Mouse (Mus musculus): ENCODE measurements around the gene Kcnq1. TPM values are rescaled to one million over a fixed set of nuclear protein-coding genes. Genes with fewer than 3 reads are reported as not detected.

Gene Kcnq1
- polyA plus RNA-seq, 1 experiment from 2014 or later = 9.1 TPM

DNA sequence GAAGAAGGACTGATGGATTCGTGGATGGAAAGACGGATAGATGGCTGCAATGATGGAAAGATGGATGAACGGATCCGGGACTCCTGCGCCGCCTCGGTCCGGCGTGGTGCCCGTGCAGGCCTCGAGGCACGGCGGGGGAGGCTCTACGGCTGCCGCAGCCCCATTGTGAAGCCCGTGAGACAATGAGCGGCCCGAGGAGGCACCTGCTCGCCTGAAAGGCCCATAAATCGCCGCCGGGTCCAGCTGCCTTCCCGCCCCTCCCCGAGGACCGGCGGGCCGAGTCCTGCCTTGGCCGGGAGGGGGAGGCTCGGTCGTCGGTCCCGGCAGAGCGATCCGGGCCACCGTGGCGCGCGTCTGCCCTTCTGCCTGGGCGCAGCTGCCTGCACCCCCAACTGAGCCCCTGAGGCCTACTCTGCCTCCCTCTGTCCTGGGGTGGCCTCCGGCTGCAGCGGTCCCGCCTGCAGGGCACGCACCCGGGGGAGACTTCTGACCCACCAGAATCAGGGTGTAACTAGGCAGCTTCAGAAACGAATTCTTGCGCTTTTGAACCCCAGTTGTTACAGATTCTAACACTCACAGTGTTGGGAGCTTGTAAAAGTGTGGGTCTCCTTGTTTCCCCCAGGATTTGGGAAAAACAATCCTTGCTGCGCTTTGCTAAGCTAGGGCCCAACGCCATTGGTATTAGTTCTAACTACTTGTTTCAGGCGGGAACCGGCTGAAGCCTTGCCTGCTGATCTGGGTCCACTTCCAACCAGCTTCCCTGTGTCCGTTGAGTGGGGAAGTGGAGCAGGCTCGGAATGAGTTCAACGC lies 339.7 kb downstream of the Kcnq1 start:
- ATAC-seq (ENCODE audit: insufficient read depth, low FRiP score, low read depth) = no peak
- Histone ChIP-seq H3K27ac (no peak overlapping the region), H3K9me3 (no peaks in the 10 kb centered on the region), H3K4me1 (peaks cover 13% of the 10 kb centered on the region), H3K4me3 (replicated peaks) (peak overlapping the region; percentile 35), H3K36me3 (no peaks in the 10 kb centered on the region), H3K9ac (peak overlapping the region; percentile 49; the same call in 1 of the 2 replicates), H3K4me2 (peak overlapping the region; percentile 77), H3K27me3 (replicated peaks) (peaks cover 11% of the 10 kb centered on the region)
- 12% methylated on average over 53 of the region's 53 CpGs for WGBS

GRCm38 (mm10) chr7:143447130-143447529 lies 341.0 kb downstream of the Kcnq1 start:
- ATAC-seq (ENCODE audit: insufficient read depth, low FRiP score, low read depth) = no peak
- 71% methylated on average over 2 of the region's 2 CpGs for WGBS
- no peaks in the 10 kb centered on the region for H3K9me3 ChIP-seq
- no peak overlapping the region for H3K9ac ChIP-seq
- no peak overlapping the region for H3K4me2 ChIP-seq
- H3K27me3 ChIP-seq (replicated peaks) = peaks cover 11% of the 10 kb centered on the region
- no peak overlapping the region for H3K4me3 ChIP-seq (replicated peaks)
- no peaks in the 10 kb centered on the region for H3K36me3 ChIP-seq
- H3K27ac ChIP-seq = no peak overlapping the region
- peaks cover 13% of the 10 kb centered on the region for H3K4me1 ChIP-seq

DNA sequence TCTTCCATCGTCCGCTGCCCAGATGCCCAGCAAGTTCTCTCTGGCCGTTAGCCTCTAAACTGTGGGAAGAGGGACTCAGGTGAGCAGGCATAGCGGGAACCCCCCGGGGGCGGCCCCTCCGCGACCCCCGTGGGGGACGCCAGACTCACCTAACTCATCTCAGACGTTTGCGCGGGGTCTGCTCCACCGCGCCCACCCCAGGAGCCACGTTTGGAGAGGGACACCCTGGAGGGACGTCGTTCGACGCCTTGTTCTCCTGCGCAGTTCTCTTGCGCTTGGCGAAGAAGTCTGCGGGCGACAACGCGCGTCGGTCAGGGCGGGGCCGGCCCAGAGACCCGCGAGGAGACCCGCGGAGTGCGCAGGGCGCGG lies 352.8 kb downstream of the Kcnq1 start:
- no peak for ATAC-seq (ENCODE audit: insufficient read depth, low FRiP score, low read depth)
- Histone ChIP-seq H3K27ac (peak overlapping the region; percentile 58), H3K27me3 (replicated peaks) (no peaks in the 10 kb centered on the region), H3K4me2 (peak overlapping the region; percentile 60), H3K4me3 (replicated peaks) (peak overlapping the region; percentile 53), H3K9me3 (0 out of 2 replicates have a peak, but pooled peaks cover 2% of the 10 kb centered on the region), H3K9ac (peak overlapping the region; percentile 60), H3K36me3 (no peaks in the 10 kb centered on the region), H3K4me1 (peaks cover 8% of the 10 kb centered on the region)
- 26% methylated on average over 38 of the region's 38 CpGs for WGBS

GRCm38 (mm10) chr7:143459332-143460211 lies 353.4 kb downstream of the Kcnq1 start:
- WGBS = 25% methylated on average over 99 of the region's 100 CpGs
- Histone ChIP-seq H3K9me3 (0 out of 2 replicates have a peak, but pooled peaks cover 2% of the 10 kb centered on the region), H3K9ac (peak overlapping the region; percentile 60), H3K36me3 (no peaks in the 10 kb centered on the region), H3K4me3 (replicated peaks) (peak overlapping the region; percentile 53), H3K27ac (peak overlapping the region; percentile 58), H3K27me3 (replicated peaks) (no peaks in the 10 kb centered on the region), H3K4me2 (peak overlapping the region; percentile 60), H3K4me1 (peaks cover 14% of the 10 kb centered on the region)
- no peak for ATAC-seq (ENCODE audit: insufficient read depth, low FRiP score, low read depth)

DNA sequence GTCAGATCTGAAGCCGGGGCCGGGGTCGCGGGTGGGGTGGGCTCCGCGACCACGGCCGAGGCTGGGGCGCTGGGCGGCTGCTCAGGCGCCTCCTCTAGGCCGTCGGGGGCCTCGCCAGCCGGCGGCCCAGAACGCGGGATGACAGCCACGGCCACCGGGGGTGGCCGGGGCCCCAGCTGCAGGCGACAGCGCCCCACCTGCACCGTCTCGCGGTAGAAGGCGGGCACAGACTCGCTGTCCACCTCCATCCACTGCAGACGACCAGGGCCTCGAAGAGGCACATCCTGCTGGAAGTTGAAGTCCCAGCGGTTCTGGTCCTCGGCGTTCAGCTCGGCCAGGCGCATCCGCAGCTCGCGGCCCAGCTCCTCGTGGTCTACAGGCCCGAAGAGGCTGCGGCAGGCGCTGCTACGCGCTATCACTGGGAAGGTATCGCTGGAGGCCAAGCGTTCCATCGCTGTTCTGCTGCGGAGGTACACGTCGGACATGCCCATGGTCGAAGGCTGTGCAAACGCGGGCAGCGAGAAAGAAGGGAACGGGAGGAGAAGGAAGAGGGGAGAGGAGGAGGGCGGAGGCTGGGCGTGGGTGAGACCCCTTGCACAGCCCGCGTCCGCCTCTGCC lies 354.2 kb downstream of the Kcnq1 start:
- Histone ChIP-seq H3K4me3 (replicated peaks) (peak overlapping the region; percentile 53), H3K4me2 (peak overlapping the region; percentile 60), H3K36me3 (no peaks in the 10 kb centered on the region), H3K9ac (peak overlapping the region; percentile 60), H3K27me3 (replicated peaks) (no peaks in the 10 kb centered on the region), H3K9me3 (0 out of 2 replicates have a peak, but pooled peaks cover 2% of the 10 kb centered on the region), H3K4me1 (peaks cover 22% of the 10 kb centered on the region), H3K27ac (peak overlapping the region; percentile 58)
- 35% methylated on average over 58 of the region's 60 CpGs for WGBS
- no peak for ATAC-seq (ENCODE audit: insufficient read depth, low FRiP score, low read depth)

DNA sequence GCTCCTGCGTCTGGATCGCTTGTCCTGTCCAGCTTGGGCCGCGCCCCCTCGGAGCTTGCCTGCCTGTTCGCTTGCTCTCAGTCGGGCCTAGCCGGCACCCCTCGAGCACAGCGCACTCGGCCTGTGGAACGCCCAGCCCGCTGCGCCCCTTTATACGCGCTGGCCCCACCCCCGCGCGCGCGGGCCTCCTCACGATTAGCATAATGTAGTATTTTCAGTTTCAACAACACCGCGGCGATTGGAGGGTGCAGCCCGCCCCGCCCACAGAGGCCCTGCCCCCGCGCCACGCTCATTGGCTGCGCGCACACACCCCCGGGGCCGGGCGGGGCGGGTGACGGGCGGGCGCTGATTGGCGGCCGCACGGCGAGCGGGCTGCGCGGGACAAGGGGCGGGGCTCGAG lies 354.7 kb downstream of the Kcnq1 start, which contains the start of gene Cdkn1c:
Cdkn1c (minus strand) TSS at position 177 of the 400 bp plus-strand sequence.
- peak within 1 kb of the TSS; percentile 53 for H3K4me3 ChIP-seq (replicated peaks)
- H3K9ac ChIP-seq = peak within 1 kb of the TSS; percentile 60
- H3K36me3 ChIP-seq = no peaks in the 10 kb centered on the region
- no peaks in the 10 kb centered on the region for H3K27me3 ChIP-seq (replicated peaks)
- H3K27ac ChIP-seq = peak within 1 kb of the TSS; percentile 58
- ATAC-seq (ENCODE audit: insufficient read depth, low FRiP score, low read depth) = peak; percentile 82
- peak within 1 kb of the TSS; percentile 60 for H3K4me2 ChIP-seq
- peaks cover 24% of the 10 kb centered on the region for H3K4me1 ChIP-seq
- 0 out of 2 replicates have a peak, but pooled peaks cover 2% of the 10 kb centered on the region for H3K9me3 ChIP-seq
- WGBS = 30% methylated on average over 48 of the region's 48 CpGs

GRCm38 (mm10) chr7:143461294-143461870 lies 355.2 kb downstream of the Kcnq1 start:
- peak overlapping the region; percentile 42; the same call in 1 of the 2 replicates for H3K27ac ChIP-seq

GRCm38 (mm10) chr7:143461920-143462319 lies 355.8 kb downstream of the Kcnq1 start:
- Histone ChIP-seq H3K9ac (no peak overlapping the region), H3K27me3 (replicated peaks) (no peaks in the 10 kb centered on the region), H3K36me3 (no peaks in the 10 kb centered on the region), H3K4me1 (peaks cover 24% of the 10 kb centered on the region), H3K4me3 (replicated peaks) (no peak overlapping the region), H3K4me2 (peak overlapping the region; percentile 50), H3K9me3 (0 out of 2 replicates have a peak, but pooled peaks cover 2% of the 10 kb centered on the region), H3K27ac (peak overlapping the region; percentile 42; the same call in 1 of the 2 replicates)
- WGBS = 38% methylated on average over 11 of the region's 11 CpGs
- ATAC-seq (ENCODE audit: insufficient read depth, low FRiP score, low read depth) = no peak

More at GRCm38 (mm10) chr7:143461294-143461870, 355.2 kb downstream of the Kcnq1 start:
- peak overlapping the region; percentile 50 for H3K4me2 ChIP-seq
- WGBS = 30% methylated on average over 20 of the region's 32 CpGs
- no peak overlapping the region; the same call in 1 of the 2 replicates for H3K9ac ChIP-seq
- H3K4me3 ChIP-seq (replicated peaks) = peak overlapping the region; percentile 53
- ATAC-seq (ENCODE audit: insufficient read depth, low FRiP score, low read depth) = peak; percentile 15
- 0 out of 2 replicates have a peak, but pooled peaks cover 2% of the 10 kb centered on the region for H3K9me3 ChIP-seq
- peaks cover 24% of the 10 kb centered on the region for H3K4me1 ChIP-seq
- no peaks in the 10 kb centered on the region for H3K27me3 ChIP-seq (replicated peaks)
- H3K36me3 ChIP-seq = no peaks in the 10 kb centered on the region

DNA sequence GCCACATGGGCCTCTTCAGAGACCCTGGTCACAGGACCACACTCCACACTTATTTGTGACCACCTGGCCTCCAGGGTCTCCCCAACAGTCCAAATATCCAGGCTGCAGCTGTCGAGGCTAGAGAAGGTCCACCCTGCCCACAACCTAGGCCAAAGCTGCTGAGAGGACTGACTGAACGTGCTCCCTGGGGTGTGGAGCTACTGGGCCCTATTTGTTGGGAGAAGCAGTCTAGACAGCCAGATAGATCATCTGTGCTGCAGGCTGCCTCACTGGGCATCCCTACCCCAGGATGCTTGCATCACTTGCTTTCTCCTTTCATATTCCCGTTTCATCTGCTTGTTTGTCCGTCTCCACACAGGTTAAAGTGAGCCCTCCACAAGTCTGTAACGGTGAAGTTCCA lies 356.4 kb downstream of the Kcnq1 start:
- no peak overlapping the region for H3K27ac ChIP-seq
- H3K27me3 ChIP-seq (replicated peaks) = no peaks in the 10 kb centered on the region
- ATAC-seq (ENCODE audit: insufficient read depth, low FRiP score, low read depth) = no peak
- no peak overlapping the region for H3K4me2 ChIP-seq
- H3K9ac ChIP-seq = no peak overlapping the region
- H3K36me3 ChIP-seq = no peaks in the 10 kb centered on the region
- 0 out of 2 replicates have a peak, but pooled peaks cover 2% of the 10 kb centered on the region for H3K9me3 ChIP-seq
- WGBS = 79% methylated on average over 5 of the region's 5 CpGs
- peaks cover 24% of the 10 kb centered on the region for H3K4me1 ChIP-seq
- H3K4me3 ChIP-seq (replicated peaks) = no peak overlapping the region

DNA sequence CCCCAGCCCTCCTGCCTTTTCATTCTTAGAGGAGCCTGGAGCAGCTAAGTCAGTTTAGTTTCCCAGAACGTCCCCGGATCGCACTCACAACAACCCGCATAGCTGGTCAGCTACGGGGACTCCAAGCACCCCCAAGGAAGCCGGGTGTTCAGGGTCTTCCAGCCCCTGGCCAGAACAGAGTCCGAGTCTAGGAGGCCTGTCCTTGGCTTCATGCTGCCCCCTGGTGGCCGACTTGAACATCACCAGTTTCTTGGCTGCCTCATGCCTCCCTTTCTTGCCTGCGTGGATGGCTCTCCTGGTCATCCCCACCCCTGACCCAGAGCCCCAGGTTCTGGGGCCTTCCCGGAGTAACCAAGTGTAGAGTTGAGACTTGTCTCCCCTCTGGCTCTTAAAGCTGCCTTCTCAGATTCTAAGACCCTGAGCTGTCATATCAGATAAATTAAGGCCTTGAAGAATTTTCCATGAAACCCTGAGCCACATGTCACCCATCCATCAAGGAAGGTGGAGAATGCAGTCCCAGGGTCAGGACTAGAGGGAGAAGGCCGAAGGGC lies 357.8 kb downstream of the Kcnq1 start:
- H3K27ac ChIP-seq = peak overlapping the region; percentile 81
- peaks cover 24% of the 10 kb centered on the region for H3K4me1 ChIP-seq
- 34% methylated on average over 11 of the region's 11 CpGs for WGBS
- H3K9ac ChIP-seq = no peak overlapping the region
- no peak overlapping the region for H3K4me2 ChIP-seq
- no peaks in the 10 kb centered on the region for H3K36me3 ChIP-seq
- H3K27me3 ChIP-seq (replicated peaks) = no peaks in the 10 kb centered on the region
- ATAC-seq (ENCODE audit: insufficient read depth, low FRiP score, low read depth) = no peak
- H3K4me3 ChIP-seq (replicated peaks) = no peak overlapping the region
- H3K9me3 ChIP-seq = 0 out of 2 replicates have a peak, but pooled peaks cover 2% of the 10 kb centered on the region

Data from stomach, embryonic 15.5 days (tissue).